Mouse (Mus musculus) adrenal gland, adult 2 months (tissue): ENCODE results near the gene Gm7030. TPM values are rescaled to one million over a fixed set of nuclear protein-coding genes. Genes with fewer than 3 reads are reported as not detected.
"Not testable (repeated sequence)": the region's sequence is repeated elsewhere in the genome, so short reads cannot be mapped to it uniquely, and the experiment has no call there.

ENCODE experiments used
- DNase-seq: peaks from one replicate; pipeline ENCODE4 v3.0.0; 2021
- polyA plus RNA-seq: library from polyadenylated mRNA; depleted of rRNA; stranded (reverse); fragments of >200 nt; gene quantifications from 2 replicates; pipeline ENCODE4 v1.2.3, GENCODE M21; 2012
- total RNA-seq, 2 experiments: library from RNA; stranded (reverse); gene quantifications; 2 replicates each; pipeline ENCODE4 v1.2.3; 2021

The Gm7030 gene
- total and polyA plus RNA-seq, 3 experiments, result not detected

- DNase-seq, result not testable (repeated sequence)
These were observed 6.4 kb upstream of the Gm7030 start for GRCm38 (mm10) chr17:36135421-36136231.

GRCm38 (mm10) chr17:36131516-36132265 is 2.5 kb upstream of the Gm7030 start:
- DNase-seq, result no peak

GRCm38 (mm10) chr17:36128525-36128924 is 700 bp downstream of the Gm7030 start:
- DNase-seq, result not testable (repeated sequence)

GRCm38 (mm10) chr17:36124111-36124510 is 5.1 kb downstream of the Gm7030 start:
- not testable (repeated sequence) for DNase-seq

GRCm38 (mm10) chr17:36121352-36122020 is 7.7 kb downstream of the Gm7030 start, which contains the start of gene Gm19684:
Gene Gm19684, plus strand, starts transcription at chr17:36121678.
- peak; percentile 76 for DNase-seq

GRCm38 (mm10) chr17:36120839-36121238 is 8.4 kb downstream of the Gm7030 start:
- DNase-seq, result peak; percentile 34

- DNase-seq, result not testable (repeated sequence)
These were observed 12.7 kb downstream of the Gm7030 start for GRCm38 (mm10) chr17:36116545-36116944.

GRCm38 (mm10) chr17:36113979-36114593 is 15.1 kb downstream of the Gm7030 start:
- DNase-seq, result peak; percentile 45

GRCm38 (mm10) chr17:36111510-36111868 is 17.7 kb downstream of the Gm7030 start:
- not testable (repeated sequence) for DNase-seq

- peak; percentile 44 for DNase-seq
These were observed 18.4 kb downstream of the Gm7030 start for GRCm38 (mm10) chr17:36110641-36111509.

- not testable (repeated sequence) for DNase-seq
These were observed 19.1 kb downstream of the Gm7030 start for GRCm38 (mm10) chr17:36110129-36110528.

GRCm38 (mm10) chr17:36102091-36102490 is 27.1 kb downstream of the Gm7030 start:
- not testable (repeated sequence) for DNase-seq

- DNase-seq, result not testable (repeated sequence)
These were observed 29.6 kb downstream of the Gm7030 start for GRCm38 (mm10) chr17:36099603-36100002.

- no peak for DNase-seq
These were observed 35.3 kb downstream of the Gm7030 start for GRCm38 (mm10) chr17:36093936-36094335.

- DNase-seq, result not testable (repeated sequence)
These were observed 36.7 kb downstream of the Gm7030 start for GRCm38 (mm10) chr17:36092520-36092919.

- not testable (repeated sequence) for DNase-seq
These were observed 37.3 kb downstream of the Gm7030 start for GRCm38 (mm10) chr17:36091933-36092332.

GRCm38 (mm10) chr17:36085976-36086375 is 43.2 kb downstream of the Gm7030 start:
- DNase-seq, result not testable (repeated sequence)

GRCm38 (mm10) chr17:36083870-36084451 is 45.3 kb downstream of the Gm7030 start:
- no peak for DNase-seq

- peak; percentile 54 for DNase-seq
These were observed 45.9 kb downstream of the Gm7030 start for GRCm38 (mm10) chr17:36083266-36083869.
